Mouse (Mus musculus) kidney, embryonic 14.5 days (tissue): Measurements from ENCODE around the gene C1rl. TPM values are rescaled to one million over a fixed set of nuclear protein-coding genes. Genes with fewer than 3 reads are reported as not detected.

Experiments used
- ATAC-seq: fragments of 200-750 bp; cut with Nextera tagmentation; 2 replicates; pipeline ENCODE4 v1.8.0; 2017; ENCODE audit warnings: moderate number of reproducible peaks, mild to moderate bottlenecking, moderate TSS enrichment, moderate library complexity; ENCODE audit not compliant: low FRiP score, low TSS enrichment
- H3K27ac ChIP-seq: fragments of 300-500 bp; sonication (generic); 2 replicates; pipeline ENCODE4 v1.5.1; 2014; ENCODE audit warnings: low read depth, mild to moderate bottlenecking, low read length, moderate library complexity, mixed read lengths
- H3K27me3 ChIP-seq: fragments of 300-500 bp; sonication (generic); 2 replicates; pipeline ENCODE4 v1.6.1; 2014; ENCODE audit warnings: mild to moderate bottlenecking, low read length; ENCODE audit not compliant: control insufficient read depth, insufficient read depth
- H3K36me3 ChIP-seq: fragments of 300-500 bp; sonication (generic); 2 replicates; pipeline ENCODE4 v1.6.1; 2014; ENCODE audit warnings: low read length, mixed read lengths; ENCODE audit not compliant: control insufficient read depth, insufficient read depth
- H3K4me1 ChIP-seq: fragments of 300-500 bp; sonication (generic); 2 replicates; pipeline ENCODE4 v1.6.1; 2014; ENCODE audit warnings: low read length, mixed read lengths; ENCODE audit not compliant: control insufficient read depth, insufficient read depth
- H3K4me2 ChIP-seq: fragments of 300-500 bp; sonication (generic); replicated peaks from 2 replicates; pipeline ENCODE4 v1.6.1; 2014; ENCODE audit warnings: low read depth, mild to moderate bottlenecking, low read length
- H3K4me3 ChIP-seq: fragments of 300-500 bp; sonication (generic); 2 replicates; pipeline ENCODE4 v1.5.1; 2014; ENCODE audit warnings: mild to moderate bottlenecking, low read length
- H3K9ac ChIP-seq: fragments of 300-500 bp; sonication (generic); 2 replicates; pipeline ENCODE4 v1.6.1; 2014; ENCODE audit warnings: low read depth, mild to moderate bottlenecking, low read length, moderate library complexity
- H3K9me3 ChIP-seq: fragments of 300-500 bp; sonication (generic); 2 replicates; pipeline ENCODE4 v1.6.1; 2016; ENCODE audit warnings: low read length; ENCODE audit not compliant: control insufficient read depth
- WGBS: fragments of 180-500 bp; shearing (Covaris S2); extraction: QIAGEN DNeasy Blood & Tissue Kit; methylation state at CpG from one replicate; pipeline ENCODE4 v1.1.7; 2014; 5-methylcytosine and 5-hydroxymethylcytosine counted together
- polyA plus RNA-seq: library from polyadenylated mRNA; unstranded; fragments of >200 nt; fragmentation: Nextera tagmentation; extraction: Ambion mirVana; gene quantifications from 2 replicates; pipeline ENCODE4 v1.2.1, GENCODE M21; 2014

Gene C1rl
- polyA plus RNA-seq, 1 experiment from 2014 or later = 1.1 TPM

DNA sequence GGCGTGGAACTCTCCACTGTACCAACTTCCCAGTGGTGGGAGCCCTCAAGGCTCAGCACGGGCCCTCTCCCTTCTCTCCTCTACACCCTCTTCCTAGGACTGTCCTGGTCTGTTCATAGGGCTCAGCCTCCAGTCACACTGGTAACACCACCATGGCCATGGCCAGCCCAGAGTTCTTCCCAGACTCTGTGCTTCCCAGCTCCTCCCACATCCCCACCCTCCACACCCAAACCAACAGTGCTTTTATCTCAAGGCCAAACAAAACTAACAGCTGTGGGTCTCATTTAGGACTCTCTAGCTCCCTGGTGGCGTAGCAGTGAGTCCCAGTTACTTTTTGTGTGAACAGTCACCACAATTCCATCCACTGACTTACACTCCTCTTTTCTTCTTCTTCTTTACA, 40.9 kb upstream of the C1rl start:
- 70% methylated on average over 3 of the region's 3 CpGs for WGBS
- Histone ChIP-seq H3K36me3 (no peaks in the 10 kb centered on the region), H3K4me3 (no peak overlapping the region), H3K4me2 (no peak overlapping the region), H3K27me3 (no peaks in the 10 kb centered on the region), H3K27ac (no peak overlapping the region), H3K9me3 (no peaks in the 10 kb centered on the region), H3K4me1 (no peaks in the 10 kb centered on the region), H3K9ac (no peak overlapping the region)
- ATAC-seq = no peak

DNA sequence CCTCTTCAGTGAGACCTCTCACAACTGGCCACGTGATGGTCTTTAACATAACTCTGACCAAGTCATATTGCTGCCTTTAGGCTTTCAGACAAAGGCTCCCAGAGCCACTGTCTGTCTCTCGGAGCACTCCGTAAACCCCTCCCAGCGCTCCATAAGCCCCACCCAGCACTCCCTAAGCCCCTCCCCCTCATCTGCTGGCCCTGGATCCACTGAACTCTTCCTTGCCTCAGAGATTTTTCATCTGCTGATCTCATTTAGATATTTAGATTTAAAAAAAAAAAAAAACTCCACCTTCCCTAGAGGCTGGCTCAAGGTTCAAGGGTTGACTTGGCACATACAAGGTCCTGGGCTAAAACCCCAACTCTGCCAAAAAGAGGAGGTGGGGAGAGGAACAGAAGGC, 39.2 kb upstream of the C1rl start:
- no peak overlapping the region for H3K4me3 ChIP-seq
- H3K4me2 ChIP-seq = no peak overlapping the region
- WGBS = 47% methylated on average over 4 of the region's 4 CpGs
- no peak overlapping the region for H3K9ac ChIP-seq
- ATAC-seq = no peak
- H3K9me3 ChIP-seq = no peaks in the 10 kb centered on the region
- H3K27ac ChIP-seq = no peak overlapping the region
- H3K27me3 ChIP-seq = no peaks in the 10 kb centered on the region
- H3K4me1 ChIP-seq = no peaks in the 10 kb centered on the region
- no peaks in the 10 kb centered on the region for H3K36me3 ChIP-seq

DNA sequence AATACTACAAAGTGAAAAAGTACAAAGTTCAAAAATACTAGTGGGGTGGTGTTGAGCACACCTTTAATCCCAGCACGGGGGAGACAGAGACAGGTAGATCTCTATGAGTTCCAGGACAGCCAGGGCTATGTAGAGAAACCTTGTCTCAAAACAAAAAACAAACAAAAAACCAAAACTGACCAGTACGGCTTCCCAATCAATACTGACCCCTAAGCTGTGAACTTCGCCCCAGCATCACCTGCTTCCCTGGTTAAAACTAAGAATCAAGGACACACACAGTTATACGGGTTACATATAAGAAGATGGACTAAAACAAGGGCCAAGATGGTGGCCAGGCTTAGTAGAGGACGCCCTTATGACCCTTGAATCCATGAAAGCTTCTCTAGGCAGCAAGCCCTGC, 36.7 kb upstream of the C1rl start:
- whole genome bisulfite sequencing = 93% methylated on average over 5 of the region's 5 CpGs
- H3K27ac ChIP-seq = no peak overlapping the region
- no peak overlapping the region for H3K9ac ChIP-seq
- no peaks in the 10 kb centered on the region for H3K36me3 ChIP-seq
- H3K27me3 ChIP-seq = no peaks in the 10 kb centered on the region
- H3K4me2 ChIP-seq = no peak overlapping the region
- no peaks in the 10 kb centered on the region for H3K9me3 ChIP-seq
- no peak overlapping the region for H3K4me3 ChIP-seq
- ATAC-seq = no peak
- H3K4me1 ChIP-seq = no peaks in the 10 kb centered on the region

DNA sequence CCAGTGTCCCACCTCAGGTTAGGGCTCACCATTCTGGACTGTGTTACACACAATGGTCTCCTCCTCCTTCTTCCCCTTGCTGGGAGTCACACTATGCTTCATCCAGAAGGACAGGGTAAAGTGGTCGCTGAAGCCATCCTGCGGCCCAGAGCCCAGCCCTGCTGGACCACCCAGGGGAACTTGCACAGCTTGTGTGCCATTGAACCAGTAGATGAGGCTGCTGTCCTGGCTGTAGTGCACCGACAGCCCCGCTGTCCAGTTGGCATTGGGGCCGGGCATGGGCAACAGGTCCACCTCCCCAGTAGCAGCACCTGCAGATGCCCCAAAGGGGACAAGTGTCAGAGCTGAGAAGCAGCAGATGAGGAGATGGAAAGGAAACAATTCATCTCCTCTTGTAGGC, 35.1 kb upstream of the C1rl start:
- ATAC-seq = no peak
- H3K4me3 ChIP-seq = no peak overlapping the region
- no peaks in the 10 kb centered on the region for H3K4me1 ChIP-seq
- H3K4me2 ChIP-seq = no peak overlapping the region
- no peaks in the 10 kb centered on the region for H3K36me3 ChIP-seq
- no peak overlapping the region for H3K9ac ChIP-seq
- no peak overlapping the region for H3K27ac ChIP-seq
- H3K27me3 ChIP-seq = no peaks in the 10 kb centered on the region
- WGBS = over 99% methylated on average over 5 of the region's 5 CpGs
- no peaks in the 10 kb centered on the region for H3K9me3 ChIP-seq

DNA sequence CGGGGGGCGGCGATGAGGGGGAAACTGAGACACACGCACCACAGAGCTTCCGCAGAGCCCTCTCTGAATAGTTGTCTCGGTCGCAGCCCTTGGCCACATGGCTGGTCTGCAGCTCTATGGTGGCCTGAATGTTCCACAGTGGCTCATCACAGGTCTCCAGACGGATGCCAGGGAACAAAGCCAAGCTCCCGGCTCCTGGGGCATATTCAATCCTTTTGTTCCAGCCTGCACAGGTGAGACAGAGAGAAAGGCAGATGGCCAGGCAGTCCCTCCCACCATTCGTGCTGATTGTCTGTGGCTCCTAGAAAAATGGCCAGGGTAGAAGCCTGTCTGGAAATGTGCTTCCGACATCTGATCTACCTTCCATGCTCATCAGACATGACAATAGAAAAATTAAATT, 34.4 kb upstream of the C1rl start:
- no peaks in the 10 kb centered on the region for H3K27me3 ChIP-seq

DNA sequence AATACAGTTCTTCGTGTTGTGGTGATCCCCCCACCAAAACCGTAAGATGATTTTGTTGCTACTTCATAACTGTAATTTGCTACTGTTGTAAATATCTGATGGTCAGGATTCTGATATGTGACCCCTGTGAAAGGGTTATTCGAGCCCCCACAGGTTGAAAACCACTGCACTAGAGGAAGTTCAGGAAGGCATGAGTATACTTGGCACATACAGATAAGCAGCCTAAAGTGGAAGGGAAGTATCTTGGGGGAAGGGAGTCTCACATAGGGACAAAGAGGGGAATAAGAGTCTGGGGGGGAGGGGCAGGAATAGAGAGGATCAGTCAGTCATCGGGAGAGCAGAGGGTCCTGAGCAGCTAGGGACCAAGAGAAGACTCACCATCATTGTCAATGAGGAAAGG, 33.5 kb upstream of the C1rl start:
- Histone ChIP-seq H3K4me3 (no peak overlapping the region), H3K27me3 (no peaks in the 10 kb centered on the region; the same call in 1 of the 2 replicates), H3K4me2 (no peak overlapping the region), H3K27ac (no peak overlapping the region), H3K4me1 (no peaks in the 10 kb centered on the region), H3K9ac (no peak overlapping the region), H3K36me3 (no peaks in the 10 kb centered on the region), H3K9me3 (no peaks in the 10 kb centered on the region)
- 86% methylated on average over 4 of the region's 4 CpGs for WGBS
- ATAC-seq = no peak

More for the DNA sequence above, 34.4 kb upstream of the C1rl start:
- Histone ChIP-seq H3K36me3 (no peaks in the 10 kb centered on the region), H3K9ac (no peak overlapping the region), H3K4me3 (no peak overlapping the region), H3K4me1 (no peaks in the 10 kb centered on the region), H3K4me2 (no peak overlapping the region), H3K27ac (no peak overlapping the region), H3K9me3 (no peaks in the 10 kb centered on the region)
- no peak for ATAC-seq
- WGBS = 93% methylated on average over 11 of the region's 11 CpGs

DNA sequence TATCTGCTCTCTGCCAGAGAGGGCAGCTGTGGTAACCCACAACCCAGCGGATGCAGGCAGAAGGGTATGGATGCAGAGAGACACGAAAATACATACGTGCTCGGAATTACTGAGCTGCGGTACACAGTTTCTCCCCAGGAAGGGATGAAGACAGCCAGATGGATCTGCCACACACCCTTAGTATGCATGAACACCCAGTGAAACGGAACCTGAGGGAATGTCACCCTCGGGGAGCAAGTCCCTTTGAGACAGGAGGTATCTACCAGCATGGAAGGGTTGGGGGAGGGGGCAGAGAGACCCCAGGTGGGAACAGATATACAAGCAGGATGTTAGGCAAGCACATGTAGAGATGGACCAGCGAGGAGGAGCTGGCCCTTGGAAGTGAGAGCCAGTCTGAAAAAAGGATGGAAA, 29.0 kb upstream of the C1rl start:
- 19% methylated on average over 8 of the region's 8 CpGs for WGBS
- no peaks in the 10 kb centered on the region for H3K36me3 ChIP-seq
- 0 out of 2 replicates have a peak, but pooled peaks cover 2% of the 10 kb centered on the region for H3K4me1 ChIP-seq
- no peaks in the 10 kb centered on the region for H3K9me3 ChIP-seq
- no peaks in the 10 kb centered on the region; the same call in 1 of the 2 replicates for H3K27me3 ChIP-seq
- H3K9ac ChIP-seq = 0 out of 2 replicates have a peak overlapping the region, but pooled peaks have one; percentile 55
- H3K4me3 ChIP-seq = peak overlapping the region; percentile 45; the same call in 1 of the 2 replicates
- peak; percentile 5; the same call in 1 of the 2 replicates for ATAC-seq
- no peak overlapping the region for H3K27ac ChIP-seq
- H3K4me2 ChIP-seq = peak overlapping the region; percentile 80; the same call in 1 of the 2 replicates

DNA sequence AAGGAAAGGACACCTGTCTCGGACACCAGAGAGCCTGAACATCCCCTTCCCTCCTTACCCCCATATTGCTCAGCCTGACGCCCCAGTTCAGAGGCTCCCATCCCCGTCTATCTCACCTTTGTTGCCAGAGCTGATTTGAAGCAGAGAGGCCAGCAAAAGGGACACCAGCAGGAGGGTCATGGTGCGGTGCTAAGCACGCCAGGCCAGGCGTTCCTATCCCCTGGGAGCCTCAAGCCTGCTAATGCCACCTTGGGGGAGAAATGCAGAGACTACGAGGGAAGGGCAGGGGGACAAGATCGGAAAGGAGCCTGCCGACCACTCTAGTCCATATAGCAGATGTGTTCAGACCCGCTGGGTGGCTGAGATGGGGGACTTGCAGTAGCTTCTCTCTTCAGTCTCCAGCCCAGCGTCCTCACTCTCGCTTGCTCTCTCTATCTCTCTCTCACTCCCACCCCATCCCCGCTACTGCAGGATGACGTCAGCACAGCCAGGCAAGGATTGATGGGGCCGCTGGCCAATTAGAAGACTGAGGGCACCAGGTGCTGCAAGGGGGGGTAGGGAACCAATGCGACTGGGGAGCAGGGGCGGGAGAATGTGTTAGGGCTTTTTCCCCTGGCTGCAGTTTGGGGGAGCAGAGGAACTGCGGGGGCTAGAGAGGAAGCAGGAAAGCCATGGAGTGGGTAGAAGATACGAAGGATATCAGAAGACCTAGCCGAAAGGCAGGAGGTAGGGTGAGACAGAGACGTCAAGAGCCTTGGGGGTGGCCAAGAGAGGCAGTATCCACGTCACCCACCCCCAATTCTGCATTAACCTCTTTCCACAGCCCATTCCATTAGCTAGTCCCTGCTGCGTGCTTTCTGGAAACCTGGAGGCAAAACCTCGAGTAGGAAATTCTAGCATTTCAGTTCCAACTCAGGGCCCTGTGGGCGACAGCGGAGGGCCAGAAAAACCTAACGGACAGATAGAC, 28.3 kb upstream of the C1rl start, which contains the start of gene Clstn3:
Gene Clstn3, minus strand, starts transcription at position 490 of the 967 bp plus-strand sequence.
- ATAC-seq = peak; percentile 95
- H3K4me2 ChIP-seq = peak within 1 kb of the TSS; percentile 80
- 4% methylated on average over 27 of the region's 27 CpGs for WGBS
- H3K27me3 ChIP-seq = no peaks in the 10 kb centered on the region; the same call in 1 of the 2 replicates
- 0 out of 2 replicates have a peak, but pooled peaks cover 2% of the 10 kb centered on the region for H3K4me1 ChIP-seq
- no peaks in the 10 kb centered on the region for H3K36me3 ChIP-seq
- H3K27ac ChIP-seq = no peak within 1 kb of the TSS
- H3K9me3 ChIP-seq = no peaks in the 10 kb centered on the region
- peak within 1 kb of the TSS; percentile 55 for H3K9ac ChIP-seq
- peak within 1 kb of the TSS; percentile 45 for H3K4me3 ChIP-seq

DNA sequence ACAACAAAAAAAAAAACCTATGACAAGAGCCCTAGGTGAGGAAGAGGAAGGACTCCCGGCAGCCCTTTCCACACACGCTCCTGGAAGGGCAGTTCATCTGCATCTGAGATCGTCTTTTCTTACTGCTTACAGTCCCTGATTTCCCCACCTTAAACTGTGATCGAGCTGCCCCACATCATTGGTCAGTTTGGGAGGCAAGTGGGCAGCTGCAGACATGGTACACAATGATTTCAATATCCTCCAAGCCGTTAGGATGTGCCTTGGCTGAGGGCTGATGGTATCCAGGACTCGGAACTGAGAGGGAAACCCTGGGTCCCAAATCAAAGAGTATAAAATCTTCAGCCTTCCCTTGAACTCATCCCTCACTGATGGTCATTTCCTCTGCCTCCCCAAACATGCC, 27.6 kb upstream of the C1rl start:
- Histone ChIP-seq H3K27me3 (no peaks in the 10 kb centered on the region; the same call in 1 of the 2 replicates), H3K36me3 (no peaks in the 10 kb centered on the region), H3K4me3 (peak overlapping the region; percentile 45; the same call in 1 of the 2 replicates), H3K9ac (peak overlapping the region; percentile 55; the same call in 1 of the 2 replicates), H3K4me1 (0 out of 2 replicates have a peak, but pooled peaks cover 2% of the 10 kb centered on the region), H3K9me3 (no peaks in the 10 kb centered on the region), H3K27ac (no peak overlapping the region), H3K4me2 (peak overlapping the region; percentile 80)
- 38% methylated on average over 6 of the region's 6 CpGs for WGBS
- no peak for ATAC-seq
